Mouse (Mus musculus) CH12.LX (cell line): ENCODE results near the gene Tmem243. TPM values are rescaled to one million over a fixed set of nuclear protein-coding genes. Genes with fewer than 3 reads are reported as not detected.

Experiments
- DNase-seq: peaks from one replicate; pipeline ENCODE4 v3.0.0-alpha.2; 2013; ENCODE audit errors: extremely low read depth
- H3K27ac ChIP-seq: 2 replicates; pipeline ENCODE4 v1.5.1; 2012; ENCODE audit warnings: low read depth, mild to moderate bottlenecking, control low read depth, moderate library complexity; ENCODE audit not compliant: insufficient read depth
- H3K27me3 ChIP-seq: replicated peaks from 2 replicates; pipeline ENCODE3; 2012; ENCODE audit warnings: inconsistent platforms
- H3K36me3 ChIP-seq, 2 experiments: replicated peaks in 1 of 2; 2 replicates each; pipeline versions ENCODE3 to v1.6.1; 2012; ENCODE audit warnings: inconsistent platforms in 1 of 2, low read length in 1 of 2, mild to moderate bottlenecking in 1 of 2, mixed read lengths in 1 of 2, moderate library complexity in 1 of 2; ENCODE audit not compliant: control insufficient read depth in 1 of 2, insufficient read depth in 1 of 2
- H3K4me1 ChIP-seq, 2 experiments: 2 replicates each; pipeline ENCODE4 v1.6.1; 2012; ENCODE audit warnings: inconsistent platforms in 1 of 2, moderate library complexity in 1 of 2; ENCODE audit not compliant: insufficient read depth in 2 of 2, control insufficient read depth in 1 of 2
- H3K4me2 ChIP-seq: 2 replicates; pipeline ENCODE4 v1.6.1; 2012; ENCODE audit warnings: low read depth, mild to moderate bottlenecking, control low read depth; ENCODE audit not compliant: poor library complexity, insufficient read depth, severe bottlenecking
- H3K4me3 ChIP-seq, 3 experiments: fragments of 150-350 bp in 1 of 3; sonication (generic) in 1 of 3; replicated peaks in 1 of 3; 2 replicates each; pipeline versions ENCODE3 to v1.5.1; 2011 to 2012; ENCODE audit warnings: low read depth in 2 of 3, low read length in 2 of 3, mild to moderate bottlenecking in 2 of 3, moderate library complexity in 2 of 3, control low read depth in 1 of 3, improper control_type of control experiment in 1 of 3, inconsistent platforms in 1 of 3, mixed read lengths in 1 of 3; ENCODE audit not compliant: poor library complexity in 1 of 3
- H3K79me2 ChIP-seq: replicated peaks from 2 replicates; pipeline ENCODE4 v1.6.1; 2012; ENCODE audit warnings: mild to moderate bottlenecking, moderate library complexity; ENCODE audit not compliant: control insufficient read depth, poor library complexity, insufficient read depth, severe bottlenecking; ENCODE audit errors: extremely low read depth
- H3K9ac ChIP-seq: 2 replicates; pipeline ENCODE4 v1.6.1; 2012; ENCODE audit warnings: low read depth, mild to moderate bottlenecking, control low read depth, moderate library complexity; ENCODE audit not compliant: insufficient read depth
- H3K9me3 ChIP-seq: replicated peaks from 2 replicates; pipeline ENCODE3; 2012; ENCODE audit warnings: low read length, inconsistent platforms, mixed read lengths
- CHD1 ChIP-seq: IDR thresholded peaks from 2 replicates; pipeline ENCODE4 v1.6.1; 2012; ENCODE audit warnings: low read depth, low read length, improper control_type of control experiment, inconsistent platforms
- CTCF ChIP-seq, 2 experiments: IDR thresholded peaks in 1 of 2; conservative IDR thresholded peaks in 1 of 2; 2 replicates each; pipeline ENCODE4 v1.5.1; 2011 to 2012; ENCODE audit warnings: low read depth in 2 of 2, low read length in 2 of 2, improper control_type of control experiment in 1 of 2, inconsistent platforms in 1 of 2, mild to moderate bottlenecking in 1 of 2, moderate library complexity in 1 of 2
- E2F4 ChIP-seq: IDR thresholded peaks from 2 replicates; pipeline ENCODE4 v1.6.1; 2011; ENCODE audit warnings: low read depth, low read length, improper control_type of control experiment; ENCODE audit not compliant: insufficient replicate concordance
- ELF1 ChIP-seq: IDR thresholded peaks from 2 replicates; pipeline ENCODE4 v1.6.1; 2014; ENCODE audit warnings: low read depth, mild to moderate bottlenecking, inconsistent platforms, low read length, improper control_type of control experiment
- EP300 ChIP-seq: IDR thresholded peaks from 2 replicates; pipeline ENCODE4 v1.6.1; 2011; ENCODE audit warnings: low read length, improper control_type of control experiment
- ETS1 ChIP-seq: conservative IDR thresholded peaks from 2 replicates; pipeline ENCODE4 v1.6.1; 2012; ENCODE audit warnings: low read depth, mild to moderate bottlenecking, inconsistent platforms, low read length, improper control_type of control experiment, moderate library complexity
- GABPA ChIP-seq: IDR thresholded peaks from 2 replicates; pipeline ENCODE4 v1.6.1; 2012; ENCODE audit warnings: low read depth, low read length, improper control_type of control experiment, inconsistent platforms; ENCODE audit not compliant: insufficient replicate concordance
- IRF4 ChIP-seq: IDR thresholded peaks from 2 replicates; pipeline ENCODE4 v1.6.1; 2014; ENCODE audit warnings: low read depth, mild to moderate bottlenecking, inconsistent platforms, low read length, improper control_type of control experiment
- JUN ChIP-seq: IDR thresholded peaks from 2 replicates; pipeline ENCODE4 v1.6.1; 2011; ENCODE audit warnings: low read depth, mild to moderate bottlenecking, low read length, improper control_type of control experiment, moderate library complexity; ENCODE audit not compliant: insufficient read depth
- JUND ChIP-seq: conservative IDR thresholded peaks from 2 replicates; pipeline ENCODE4 v1.6.1; 2011; ENCODE audit warnings: low read depth, low read length, improper control_type of control experiment
- KAT2A ChIP-seq: IDR thresholded peaks from 2 replicates; pipeline ENCODE4 v1.6.1; 2012; ENCODE audit warnings: low read length, improper control_type of control experiment, inconsistent platforms; ENCODE audit not compliant: insufficient replicate concordance
- MAFK ChIP-seq: IDR thresholded peaks from 2 replicates; pipeline ENCODE4 v1.6.1; 2011; ENCODE audit warnings: low read length, improper control_type of control experiment; ENCODE audit not compliant: insufficient replicate concordance
- MAX ChIP-seq: IDR thresholded peaks from 2 replicates; pipeline ENCODE4 v1.6.1; 2011; ENCODE audit warnings: low read length, improper control_type of control experiment
- MAZ ChIP-seq: IDR thresholded peaks from 2 replicates; pipeline ENCODE4 v1.6.1; 2012; ENCODE audit warnings: low read depth, mild to moderate bottlenecking, inconsistent platforms, low read length, improper control_type of control experiment, moderate library complexity
- MYC ChIP-seq: IDR thresholded peaks from 2 replicates; pipeline ENCODE4 v1.6.1; 2011; ENCODE audit warnings: low read depth, mild to moderate bottlenecking, improper control_type of control experiment, low read length
- PAX5 ChIP-seq: IDR thresholded peaks from 2 replicates; pipeline ENCODE4 v1.6.1; 2012; ENCODE audit warnings: low read length, inconsistent platforms, mixed read lengths
- POLR2A ChIP-seq: IDR thresholded peaks from 2 replicates; pipeline ENCODE4 v1.6.1; 2011; ENCODE audit warnings: low read depth, mild to moderate bottlenecking, improper control_type of control experiment, low read length
- RAD21 ChIP-seq: IDR thresholded peaks from 2 replicates; pipeline ENCODE4 v1.6.1; 2011; ENCODE audit warnings: low read depth, mild to moderate bottlenecking, low read length, improper control_type of control experiment, moderate library complexity
- RCOR1 ChIP-seq: conservative IDR thresholded peaks from 2 replicates; pipeline ENCODE4 v1.6.1; 2012; ENCODE audit warnings: low read depth, mild to moderate bottlenecking, inconsistent platforms, low read length, improper control_type of control experiment
- SMC3 ChIP-seq: IDR thresholded peaks from 2 replicates; pipeline ENCODE4 v1.6.1; 2011; ENCODE audit warnings: low read depth, low read length, improper control_type of control experiment
- TCF12 ChIP-seq: IDR thresholded peaks from 2 replicates; pipeline ENCODE4 v1.6.1; 2014; ENCODE audit warnings: low read depth, mild to moderate bottlenecking, inconsistent platforms, low read length, improper control_type of control experiment
- USF1 ChIP-seq: IDR thresholded peaks from 2 replicates; pipeline ENCODE4 v1.6.1; 2014; ENCODE audit warnings: low read depth, mild to moderate bottlenecking, inconsistent platforms, low read length, improper control_type of control experiment
- ZC3H11A ChIP-seq: IDR thresholded peaks from 2 replicates; pipeline ENCODE4 v1.6.1; 2012; ENCODE audit warnings: low read depth, mild to moderate bottlenecking, inconsistent platforms, low read length, improper control_type of control experiment
- ZNF384 ChIP-seq: IDR thresholded peaks from 2 replicates; pipeline ENCODE4 v1.6.1; 2012; ENCODE audit warnings: low read depth, low read length, improper control_type of control experiment, inconsistent platforms
- dilution Hi-C: fragments of 300-500 bp; cut with MboI; formaldehyde crosslinking; loops from 2 replicates; pipeline ENCODE4 v1.14.3; 2020; ENCODE audit warnings: low sequenced_read_pairs; ENCODE audit not compliant: extremely low pct_unique_long_range_greater_than_20kb, extremely low pct_ligation_motif_present
- in situ Hi-C: fragments of 300-500 bp; cut with MboI; formaldehyde crosslinking; loops from 3 replicates; pipeline ENCODE4 v1.14.3; 2019; ENCODE audit warnings: low sequenced_read_pairs, low pct_ligation_motif_present, low pct_unique_long_range_greater_than_20kb, mixed read lengths
- polyA plus RNA-seq: library from polyadenylated mRNA; unstranded; fragments of >175 nt; gene quantifications from 2 replicates; pipeline ENCODE4 v1.2.1, GENCODE M21; 2012; ENCODE audit warnings: low read depth; ENCODE audit not compliant: insufficient read length
- total RNA-seq, 2 experiments: library from RNA; depleted of rRNA; stranded (reverse); fragments of 300-350 nt in 1 of 2; fragments of >200 nt in 1 of 2; gene quantifications; 2 replicates each; pipeline ENCODE4 v1.2.3; 2012 to 2014

Tmem243 gene
- total and polyA plus RNA-seq, 3 experiments, result 74.7 to 107 (median 87.0) TPM

- TF ChIP-seq ZNF384 (no peak), RCOR1 (no peak), ETS1 (peak; percentile 42), MAZ (no peak), JUND (no peak), MYC (no peak)
These were observed 10.8 kb downstream of the Tmem243 start (continued) for GRCm38 (mm10) chr5:9111285-9111684.

GRCm38 (mm10) chr5:9111759-9112158 is 11.3 kb downstream of the Tmem243 start:
- peaks cover 31 to 59% of the 10 kb centered on the region in 2 experiments for H3K4me1 ChIP-seq
- in situ Hi-C loops, result loop anchor here (10.0 kb wide), 1 partner anchor 47 kb away; no protein-coding TSS in a partner anchor
- TF ChIP-seq CHD1, result no peak
- peak; percentile 18; the same call in 1 of the 2 replicates for TF ChIP-seq IRF4
- no peak for TF ChIP-seq GABPA
- no peak for TF ChIP-seq E2F4
- no peak for TF ChIP-seq MAZ
- TF ChIP-seq ELF1, result peak; percentile 63; the same call in 1 of the 2 replicates
- peak; percentile 95 for TF ChIP-seq SMC3
- no peak for TF ChIP-seq MAX
- TF ChIP-seq RAD21, result peak; percentile 85
- TF ChIP-seq CTCF (conservative IDR thresholded peaks at IDR 0.05 in 1 of 2, IDR thresholded peaks at IDR 0.05 in 1 of 2; ENCODE audit: low read depth in 2 of 2, low read length in 2 of 2), result peak; percentile 88 to 94
- 0 out of 2 replicates have a peak, but pooled peaks have one; percentile 30 for TF ChIP-seq ZC3H11A
- TF ChIP-seq, all 38 proteins: peak for 6
- H3K9ac ChIP-seq, result no peak overlapping the region
- H3K4me3 ChIP-seq, result no peak overlapping the region
- peaks cover 24 to 63% of the 10 kb centered on the region in 2 experiments for H3K36me3 ChIP-seq
- H3K79me2 ChIP-seq, result peaks cover 84% of the 10 kb centered on the region
- H3K4me2 ChIP-seq, result peak overlapping the region; percentile 57
- H3K27ac ChIP-seq, result no peak overlapping the region; the same call in 1 of the 2 replicates
- no peaks in the 10 kb centered on the region for H3K27me3 ChIP-seq
- H3K9me3 ChIP-seq, result no peaks in the 10 kb centered on the region
- peak; percentile 88 for DNase-seq
- dilution Hi-C loops, result no loop called here

GRCm38 (mm10) chr5:9114162-9114561 is 13.7 kb downstream of the Tmem243 start:
- in situ Hi-C loops, result loop anchor here (10.0 kb wide), 1 partner anchor 49 kb away; no protein-coding TSS in a partner anchor

More at GRCm38 (mm10) chr5:9114162-9114561, 13.7 kb downstream of the Tmem243 start:
- DNase-seq, result no peak
- no peak overlapping the region for H3K4me2 ChIP-seq
- no peak overlapping the region for H3K4me3 ChIP-seq
- TF ChIP-seq POLR2A, result no peak
- no peak for TF ChIP-seq KAT2A
- TF ChIP-seq TCF12, result no peak
- TF ChIP-seq USF1, result no peak
- no peak for TF ChIP-seq ZNF384
- TF ChIP-seq JUN, result no peak
- no peak for TF ChIP-seq PAX5
- no peak for TF ChIP-seq MAFK
- no peak for TF ChIP-seq EP300
- TF ChIP-seq, all 38 proteins: peak for 0
- dilution Hi-C loops, result no loop called here
- peaks cover 18 to 35% of the 10 kb centered on the region in 2 experiments for H3K4me1 ChIP-seq
- no peaks in the 10 kb centered on the region for H3K27me3 ChIP-seq
- H3K9ac ChIP-seq, result no peak overlapping the region
- H3K27ac ChIP-seq, result no peak overlapping the region
- H3K79me2 ChIP-seq, result peaks cover 69% of the 10 kb centered on the region
- no peaks in the 10 kb centered on the region for H3K9me3 ChIP-seq
- peaks cover 35 to 78% of the 10 kb centered on the region in 2 experiments for H3K36me3 ChIP-seq
